ENCODE assay signal across 19 mouse cellular contexts in genomic region chr9:85048112-85048978, GRCm38 (mm10).
DNase-seq lines count a peak whose midpoint lies in the region; ATAC-seq and TF ChIP-seq lines count a peak whose summit lies in the region.
"Had no signal": no experiment of that assay in that cellular context is flagged by ENCODE, and none has a peak within 500 bp of the region (broad histone marks: within the 10 kb centered on the region; RNA-seq: fewer than 3 reads in every experiment).

No protein-coding gene starts in this region.

- no peaks in the 10 kb centered on the region for H3K9me3 ChIP-seq in midbrain, postnatal 0 days (ENCODE audit: low read length)
- H3K9me3 ChIP-seq in midbrain, embryonic 15.5 days = no peaks in the 10 kb centered on the region
- H3K9me3 ChIP-seq in forebrain, embryonic 16.5 days (ENCODE audit: control insufficient read depth, low read length) = no peaks in the 10 kb centered on the region
- H3K9me3 ChIP-seq in hindbrain, postnatal 0 days (ENCODE audit: low read length) = no peaks in the 10 kb centered on the region
- H3K9me3 ChIP-seq: G1E; intestine, embryonic 15.5 days; kidney, embryonic 15.5 days had no signal

- no peak overlapping the region for H3K27ac ChIP-seq in midbrain, postnatal 0 days (ENCODE audit: low read depth, low read length)
- no peak overlapping the region for H3K27ac ChIP-seq in midbrain, embryonic 15.5 days
- no peak overlapping the region for H3K27ac ChIP-seq in forebrain, embryonic 16.5 days (ENCODE audit: low read length)
- no peak overlapping the region for H3K27ac ChIP-seq in hindbrain, postnatal 0 days
- H3K27ac ChIP-seq: intestine, embryonic 15.5 days; kidney, embryonic 15.5 days; liver, embryonic 14.5 days; stomach, postnatal 0 days had no signal

- no peak overlapping the region for H3K4me3 ChIP-seq in midbrain, postnatal 0 days (ENCODE audit: low read depth, low read length)
- no peak overlapping the region for H3K4me3 ChIP-seq in midbrain, embryonic 15.5 days
- no peak overlapping the region for H3K4me3 ChIP-seq in forebrain, embryonic 16.5 days (replicated peaks; ENCODE audit: low read length)
- no peak overlapping the region for H3K4me3 ChIP-seq in hindbrain, postnatal 0 days (ENCODE audit: low read length)
- H3K4me3 ChIP-seq: intestine, embryonic 15.5 days; kidney, embryonic 15.5 days had no signal

- peak; percentile 16 for DNase-seq in midbrain, postnatal 0 days (ENCODE audit: low spot score)
- peak; percentile 6 for DNase-seq in hindbrain, postnatal 0 days (ENCODE audit: low spot score)
- DNase-seq in retina, postnatal 1 day = peak; percentile 22
- DNase-seq in cerebellum, adult 9-11 months = no peak
- no peak for DNase-seq in cerebellum, postnatal 25 days
- DNase-seq: cerebellum, postnatal 10 days; embryo, embryonic 11 days; layer of hippocampus, postnatal 36 days; right cerebral cortex, postnatal 25 days; thymus, postnatal 14 days had no signal

- H3K4me1 ChIP-seq in midbrain, postnatal 0 days (ENCODE audit: insufficient read depth, low read length) = no peaks in the 10 kb centered on the region
- H3K4me1 ChIP-seq in midbrain, embryonic 15.5 days = no peaks in the 10 kb centered on the region
- 0 out of 2 replicates have a peak, but pooled peaks cover 2% of the 10 kb centered on the region for H3K4me1 ChIP-seq in forebrain, embryonic 16.5 days (replicated peaks; ENCODE audit: control insufficient read depth, insufficient read depth, low read length)
- H3K4me1 ChIP-seq in hindbrain, postnatal 0 days (ENCODE audit: insufficient read depth, low read length) = no peaks in the 10 kb centered on the region
- H3K4me1 ChIP-seq: intestine, embryonic 15.5 days; kidney, embryonic 15.5 days had no signal

- H3K36me3 ChIP-seq in midbrain, postnatal 0 days (ENCODE audit: insufficient read depth, low read length) = no peaks in the 10 kb centered on the region
- H3K36me3 ChIP-seq in midbrain, embryonic 15.5 days (replicated peaks) = no peaks in the 10 kb centered on the region
- no peaks in the 10 kb centered on the region for H3K36me3 ChIP-seq in forebrain, embryonic 16.5 days (ENCODE audit: control insufficient read depth, insufficient read depth)
- H3K36me3 ChIP-seq in hindbrain, postnatal 0 days (ENCODE audit: insufficient read depth, low read length) = no peaks in the 10 kb centered on the region
- H3K36me3 ChIP-seq: G1E; intestine, embryonic 15.5 days; kidney, embryonic 15.5 days had no signal

- H3K9ac ChIP-seq in midbrain, postnatal 0 days (replicated peaks; ENCODE audit: low read length, poor library complexity, severe bottlenecking) = no peak overlapping the region
- H3K9ac ChIP-seq in midbrain, embryonic 15.5 days = no peak overlapping the region
- no peak overlapping the region for H3K9ac ChIP-seq in forebrain, embryonic 16.5 days (replicated peaks; ENCODE audit: low read depth, low read length)
- H3K9ac ChIP-seq in hindbrain, postnatal 0 days (replicated peaks; ENCODE audit: low read length) = no peak overlapping the region
- H3K9ac ChIP-seq: intestine, embryonic 15.5 days; kidney, embryonic 15.5 days; liver, embryonic 14.5 days had no signal

- H3K4me2 ChIP-seq in midbrain, postnatal 0 days (ENCODE audit: low read depth, low read length, poor library complexity, severe bottlenecking) = no peak overlapping the region
- H3K4me2 ChIP-seq in midbrain, embryonic 15.5 days = no peak overlapping the region
- H3K4me2 ChIP-seq in forebrain, embryonic 16.5 days (ENCODE audit: low read length) = no peak overlapping the region
- H3K4me2 ChIP-seq in hindbrain, postnatal 0 days (ENCODE audit: low read depth, low read length) = no peak overlapping the region
- H3K4me2 ChIP-seq: heart, embryonic 11.5 days; intestine, embryonic 15.5 days; kidney, embryonic 15.5 days had no signal

- 45% methylated on average over 2 of the region's 2 CpGs for WGBS in midbrain, postnatal 0 days
- 43% methylated on average over 2 of the region's 2 CpGs for WGBS in midbrain, embryonic 15.5 days
- 15% methylated on average over 2 of the region's 2 CpGs for WGBS in forebrain, embryonic 16.5 days
- 36% methylated on average over 2 of the region's 2 CpGs for WGBS in hindbrain, postnatal 0 days

- no peak for TF ChIP-seq CTCF in midbrain, postnatal 0 days (IDR thresholded peaks at IDR 0.05)
- TF ChIP-seq CTCF in hindbrain, postnatal 0 days (IDR thresholded peaks at IDR 0.05; ENCODE audit: low read depth) = no peak

- no peak for ATAC-seq in midbrain, postnatal 0 days (ENCODE audit: low FRiP score)
- no peak; the same call in 1 of the 2 replicates for ATAC-seq in midbrain, embryonic 15.5 days (replicated peaks)
- peak; percentile 66 for ATAC-seq in forebrain, embryonic 16.5 days
- ATAC-seq in hindbrain, postnatal 0 days = no peak
- ATAC-seq: CD4-positive, CD25-positive, alpha-beta regulatory T cell, adult 4 months; intestine, embryonic 15.5 days had no signal

- no peaks in the 10 kb centered on the region for H3K27me3 ChIP-seq in midbrain, postnatal 0 days (ENCODE audit: insufficient read depth, low read length)
- H3K27me3 ChIP-seq in midbrain, embryonic 15.5 days (replicated peaks) = no peaks in the 10 kb centered on the region
- no peaks in the 10 kb centered on the region for H3K27me3 ChIP-seq in forebrain, embryonic 16.5 days (replicated peaks; ENCODE audit: control insufficient read depth, insufficient read depth, low read length)
- no peaks in the 10 kb centered on the region for H3K27me3 ChIP-seq in hindbrain, postnatal 0 days (ENCODE audit: insufficient read depth, low read length)
- H3K27me3 ChIP-seq: intestine, embryonic 15.5 days; kidney, embryonic 15.5 days had no signal

Comparison
In these comparisons a context has a peak if more than half of its experiments do, and no peak if none do; other contexts are left out.
1. DNase-seq: peak in midbrain, postnatal 0 days (single experiment), hindbrain, postnatal 0 days (single experiment) and retina, postnatal 1 day (single experiment); none in cerebellum, adult 9-11 months (single experiment) and cerebellum, postnatal 25 days (0 of 2).